Mouse (Mus musculus) Patski (cell line): ENCODE measurements around the gene Adam8. TPM values are rescaled to one million over a fixed set of nuclear protein-coding genes. Genes with fewer than 3 reads are reported as not detected.

Experiments used
- ATAC-seq: fragments of 100-300 bp; one replicate; pipeline ENCODE4 v1.8.0; 2021
- CTCF ChIA-PET: fragments of 350-600 bp; sonication (Branson Sonifier 250); formaldehyde crosslinking; loops from one replicate; lab custom pipeline; 2022; ENCODE audit warnings: inconsistent platforms; lab: Charles Lee
- POLR2A ChIA-PET: fragments of 350-600 bp; sonication (Branson Sonifier 250); formaldehyde crosslinking; loops from one replicate; lab custom pipeline; 2022; ENCODE audit warnings: antibody characterized with exemption, inconsistent platforms; lab: Charles Lee
- DNase-seq: peaks from one replicate; pipeline ENCODE4 v3.0.0-alpha.2; 2011; ENCODE audit warnings: low read depth, low spot score
- H3K27me3 ChIP-seq: fragments of 371-371 bp; one replicate; pipeline ENCODE4 v1.5.1; 2021
- CTCF ChIP-seq: fragments of 100-300 bp; IDR thresholded peaks from one replicate; pipeline ENCODE4 v1.5.1; 2021
- in situ Hi-C: fragments of 300-500 bp; cut with MboI; formaldehyde crosslinking; loops from 3 replicates; pipeline ENCODE4 v1.11.1; 2018; ENCODE audit warnings: low pct_unique_long_range_greater_than_20kb, mixed read lengths
- polyA plus RNA-seq: library from polyadenylated mRNA; unstranded; gene quantifications from one replicate; pipeline ENCODE4 v1.2.3, GENCODE M21; 2021

Adam8 gene
- polyA plus RNA-seq, result 1.4 TPM

DNA sequence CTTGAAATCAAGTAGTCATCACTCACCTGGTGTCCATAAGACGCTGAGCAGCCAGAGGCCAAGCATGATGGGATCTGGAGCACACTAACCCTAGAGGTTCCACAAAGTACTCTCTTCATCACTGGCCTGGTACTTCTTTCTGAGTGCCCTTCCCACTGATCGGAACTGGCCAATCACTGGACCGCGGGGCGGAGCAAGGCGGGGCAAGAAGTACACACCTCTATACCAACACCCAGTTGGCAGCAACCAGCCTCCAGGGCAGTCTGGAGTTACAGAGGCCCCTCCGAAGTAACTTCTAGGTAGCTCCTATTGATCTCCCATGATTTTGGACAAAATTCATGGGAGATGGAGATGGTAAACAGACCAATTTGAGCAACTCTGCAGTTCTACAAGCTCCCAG is at the start of gene Adam8:
Adam8 (minus strand) TSS at position 157 of the 400 bp plus-strand sequence.
- no peaks in the 10 kb centered on the region for H3K27me3 ChIP-seq
- no peak for DNase-seq
- ChIA-PET POLR2A (interaction anchor here (0.5 kb wide), 1 partner anchor 125 kb away, joined by 3 read pairs; no protein-coding TSS in a partner anchor), CTCF (interaction anchor here (0.8 to 7.4 kb wide), 4 partner anchors 10 to 21 kb away, joined by 3 to 113 read pairs (median 4); no protein-coding TSS in a partner anchor)
- in situ Hi-C loops, result loop anchor here (10.0 kb wide), 1 partner anchor 88 kb away; no protein-coding TSS in a partner anchor
- no peak for ATAC-seq
- no peak for TF ChIP-seq CTCF

DNA sequence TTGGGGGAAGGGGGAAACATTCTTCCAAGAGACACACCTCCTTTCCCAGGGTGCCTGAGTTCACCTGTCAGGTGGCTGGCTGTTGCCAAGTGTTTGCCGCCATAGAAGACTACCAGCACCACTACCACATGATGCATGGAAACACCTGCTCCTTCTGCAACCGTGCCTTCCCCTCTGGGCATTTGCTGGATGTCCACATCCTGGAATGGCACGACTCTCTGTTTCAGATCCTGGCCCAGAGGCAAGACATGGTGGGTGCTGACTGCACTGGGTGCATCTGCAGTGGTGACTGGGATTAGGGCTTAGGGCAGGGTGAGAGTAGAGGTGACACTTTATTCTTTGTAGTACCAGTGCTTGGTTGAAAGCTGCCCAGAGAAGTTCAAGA is 44.8 kb upstream of the Adam8 start:
- H3K27me3 ChIP-seq, result no peaks in the 10 kb centered on the region
- CTCF ChIA-PET, result no interaction called here
- DNase-seq (no peak), ATAC-seq (no peak)
- no peak for TF ChIP-seq CTCF
- in situ Hi-C loops, result no loop called here
- POLR2A ChIA-PET, result no interaction called here

DNA sequence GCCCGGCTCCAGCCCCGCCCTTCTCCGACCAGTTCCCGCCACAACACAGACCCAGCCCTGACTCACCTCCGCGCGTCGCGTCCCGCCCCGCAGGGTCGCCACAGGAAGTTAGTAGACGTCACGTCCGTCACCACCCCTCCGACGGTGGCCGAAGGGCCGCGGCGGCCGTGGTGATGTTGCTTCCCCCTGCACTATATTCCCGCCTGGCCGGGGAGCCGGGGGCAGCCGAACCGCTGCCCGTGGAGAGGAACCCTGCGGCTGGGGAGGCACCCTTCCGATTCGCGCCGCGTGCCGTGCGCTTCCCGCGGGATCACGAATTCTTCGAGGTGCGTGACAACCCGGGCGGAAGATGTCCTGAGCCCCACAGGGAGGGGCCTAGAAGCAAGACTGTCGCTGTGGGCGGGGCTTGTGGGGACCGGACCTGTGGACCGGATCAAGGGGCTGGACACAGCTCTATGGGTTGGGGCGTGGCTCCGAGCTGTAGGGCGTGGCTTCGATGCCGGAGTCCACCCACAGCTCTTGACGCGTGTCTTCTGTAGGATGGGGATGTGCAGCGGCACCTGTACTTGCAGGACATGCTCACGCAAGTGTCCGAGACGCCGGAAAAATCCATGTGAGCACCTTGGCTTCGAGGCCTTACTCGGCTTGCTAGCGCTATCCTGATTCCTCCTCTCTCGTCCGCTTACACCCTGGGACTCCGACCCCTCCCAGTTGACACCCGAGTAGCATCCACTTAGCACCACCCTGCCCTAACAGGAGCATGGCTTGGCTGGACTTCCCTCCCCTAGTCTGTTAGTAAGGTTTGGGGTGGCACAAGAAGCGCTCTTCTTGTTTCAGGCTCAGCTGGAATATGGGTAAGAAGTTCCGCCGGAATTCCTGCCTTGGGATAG is 44.2 kb upstream of the Adam8 start, which contains the start of the genes Zfp511 and Tubgcp2:
Zfp511 (plus strand) TSS at position 111 of the 890 bp plus-strand sequence.
Tubgcp2 (minus strand) TSS at position 389 of the 890 bp plus-strand sequence.
- in situ Hi-C loops, result no loop called here
- ChIA-PET POLR2A (no interaction called here), CTCF (no interaction called here)
- ATAC-seq (peak; percentile 98), DNase-seq (peak; percentile 77)
- no peak for TF ChIP-seq CTCF
- no peaks in the 10 kb centered on the region for H3K27me3 ChIP-seq

GRCm38 (mm10) chr7:140035456-140035855 is 43.1 kb upstream of the Adam8 start:
- TF ChIP-seq CTCF, result no peak
- in situ Hi-C loops, result no loop called here
- ChIA-PET POLR2A (no interaction called here), CTCF (no interaction called here)
- ATAC-seq (no peak), DNase-seq (no peak)
- H3K27me3 ChIP-seq, result no peaks in the 10 kb centered on the region

DNA sequence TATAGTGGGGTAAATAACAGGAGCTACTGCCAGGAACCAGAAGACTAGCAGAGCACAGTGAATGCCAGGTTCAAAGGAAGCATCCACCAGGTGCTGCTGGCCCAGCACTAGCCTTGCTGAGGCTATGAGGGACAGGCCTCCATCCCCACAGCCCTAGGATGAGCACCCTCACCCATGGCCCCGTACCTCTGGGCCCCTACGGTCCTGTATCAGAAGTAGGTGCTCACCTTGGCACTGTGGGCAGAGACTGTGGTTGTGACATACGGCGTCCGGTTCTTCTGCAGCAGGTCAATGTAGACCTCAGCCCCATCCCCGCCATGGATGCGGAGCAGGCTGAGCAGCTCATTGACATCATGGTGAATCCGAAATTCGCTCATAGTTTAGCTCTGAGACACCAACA is 41.0 kb upstream of the Adam8 start:
- DNase-seq (no peak), ATAC-seq (no peak)
- ChIA-PET POLR2A (interaction anchor here (0.6 kb wide), 1 partner anchor 65 kb away, joined by 3 read pairs; no protein-coding TSS in a partner anchor), CTCF (no interaction called here)
- H3K27me3 ChIP-seq, result no peaks in the 10 kb centered on the region
- no peak for TF ChIP-seq CTCF
- in situ Hi-C loops, result no loop called here

- in situ Hi-C loops, result no loop called here
These were observed 40.0 kb upstream of the Adam8 start for GRCm38 (mm10) chr7:140032366-140032765.

GRCm38 (mm10) chr7:140031771-140032170 is 39.4 kb upstream of the Adam8 start:
- in situ Hi-C loops, result no loop called here
- no peak for DNase-seq
- TF ChIP-seq CTCF, result no peak
- H3K27me3 ChIP-seq, result no peaks in the 10 kb centered on the region
- POLR2A ChIA-PET, result no interaction called here
- no peak for ATAC-seq
- CTCF ChIA-PET, result no interaction called here

More at GRCm38 (mm10) chr7:140032366-140032765, 40.0 kb upstream of the Adam8 start:
- ChIA-PET CTCF (no interaction called here), POLR2A (no interaction called here)
- ATAC-seq (no peak), DNase-seq (no peak)
- no peaks in the 10 kb centered on the region for H3K27me3 ChIP-seq
- no peak for TF ChIP-seq CTCF

DNA sequence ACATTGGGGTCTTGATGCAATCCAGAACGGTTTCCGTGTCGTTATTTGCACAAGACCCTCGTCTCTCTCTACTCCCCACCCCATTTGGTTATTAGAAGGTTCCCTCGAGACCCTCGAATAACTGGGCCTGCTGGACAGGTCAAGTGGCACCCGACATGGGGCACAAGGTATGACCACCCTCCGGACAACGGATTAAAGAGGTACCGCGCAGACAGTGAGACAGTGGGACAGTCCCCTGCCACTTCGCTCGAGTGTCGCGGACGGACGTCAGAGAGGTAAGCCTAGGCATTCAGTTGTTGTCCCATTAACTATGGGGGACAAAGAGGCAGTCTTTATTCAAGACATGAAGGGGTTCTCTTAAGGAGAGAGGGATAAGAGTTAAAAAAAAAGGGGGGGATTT is 19.0 kb upstream of the Adam8 start:
- H3K27me3 ChIP-seq, result no peaks in the 10 kb centered on the region
- no peak for ATAC-seq
- no peak for DNase-seq
- in situ Hi-C loops, result no loop called here
- CTCF ChIA-PET, result no interaction called here
- POLR2A ChIA-PET, result no interaction called here
- TF ChIP-seq CTCF, result no peak

- ChIA-PET POLR2A (interaction anchor here (0.5 kb wide), 1 partner anchor 304 kb away, joined by 4 read pairs; no protein-coding TSS in a partner anchor), CTCF (interaction anchor here (1.4 to 1.8 kb wide), 2 partner anchors 9 to 13 kb away, joined by 3 to 10 read pairs; no protein-coding TSS in a partner anchor)
- no peaks in the 10 kb centered on the region for H3K27me3 ChIP-seq
- DNase-seq (no peak), ATAC-seq (no peak)
- in situ Hi-C loops, result no loop called here
- TF ChIP-seq CTCF, result no peak
These were observed 15.4 kb upstream of the Adam8 start for GRCm38 (mm10) chr7:140007781-140008180.

GRCm38 (mm10) chr7:140006861-140007611 is 14.7 kb upstream of the Adam8 start:
- in situ Hi-C loops, result no loop called here
- CTCF ChIA-PET, result interaction anchor here (1.4 to 1.8 kb wide), 2 partner anchors 8 to 12 kb away, joined by 3 to 10 read pairs; no protein-coding TSS in a partner anchor
- POLR2A ChIA-PET, result interaction anchor here (0.6 kb wide), 1 partner anchor 27 kb away, joined by 3 read pairs; no protein-coding TSS in a partner anchor
- no peak for DNase-seq
- no peak for ATAC-seq
- no peak for TF ChIP-seq CTCF
- no peaks in the 10 kb centered on the region for H3K27me3 ChIP-seq
